ENCODE assay signal across 8 mouse cellular contexts in the genomic region with DNA sequence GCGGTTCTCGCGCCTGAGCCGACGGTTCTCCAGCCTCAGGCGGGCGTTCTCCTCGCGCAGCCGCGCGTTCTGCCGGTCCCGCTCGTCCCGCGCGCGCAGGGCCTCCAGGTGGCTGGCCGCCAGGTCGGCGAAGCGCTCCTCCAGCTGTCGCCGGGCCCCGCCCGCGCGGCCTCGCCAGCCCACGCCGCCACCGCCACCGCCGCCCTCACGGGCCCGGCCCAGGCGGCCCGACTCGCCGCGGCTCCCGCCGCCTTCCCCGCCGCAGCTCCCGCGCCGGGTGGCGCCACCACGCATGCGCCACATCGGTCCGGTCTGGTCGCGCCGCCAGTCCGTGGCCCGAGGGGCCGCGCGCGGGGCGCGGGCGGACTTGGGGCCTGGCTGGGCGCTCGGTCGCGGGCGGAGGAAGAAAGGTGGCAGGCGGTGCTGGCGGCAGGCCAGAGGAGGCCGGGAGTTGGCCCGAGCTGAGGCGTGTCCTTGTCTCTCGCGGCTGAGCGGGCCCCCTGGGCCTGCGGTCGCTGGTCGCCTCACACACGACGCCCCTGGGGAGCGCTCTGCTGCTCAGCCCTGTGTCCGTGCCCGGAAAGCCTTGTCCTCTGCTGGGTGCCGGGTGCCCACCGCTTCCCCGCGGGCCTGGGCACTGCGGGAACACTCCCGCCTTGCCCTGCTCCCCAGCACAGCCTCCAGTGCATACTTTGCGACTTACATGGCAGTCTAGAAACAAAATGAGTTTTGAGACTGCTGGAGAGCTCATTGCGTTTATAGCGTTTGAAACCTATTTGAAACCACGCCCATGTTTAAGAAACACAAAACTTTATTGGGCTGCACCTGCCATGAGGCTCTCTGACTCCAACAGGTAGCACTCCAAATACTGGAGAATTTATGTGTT. TPM values are rescaled to one million over a fixed set of nuclear protein-coding genes. Genes with fewer than 3 reads are reported as not detected.
DNase-seq lines count a peak whose midpoint lies in the region; ATAC-seq and TF ChIP-seq lines count a peak whose summit lies in the region.

Tusc1 (minus strand) TSS at position 394 of the 886 bp plus-strand sequence.

- no peak; the same call in 1 of the 2 replicates for TF ChIP-seq CTCF in gastrocnemius, adult 2 months (IDR thresholded peaks at IDR 0.05)
- TF ChIP-seq CTCF in hindbrain, postnatal 0 days (IDR thresholded peaks at IDR 0.05; ENCODE audit: low read depth): no peak; the same call in 1 of the 2 replicates
- no peak for TF ChIP-seq CTCF in left cerebral cortex, adult 2 months (IDR thresholded peaks at IDR 0.05)

- no peaks in the 10 kb centered on the region for H3K4me1 ChIP-seq in hindbrain, postnatal 0 days (ENCODE audit: insufficient read depth, low read length)

- WGBS in hindbrain, postnatal 0 days: under 1% methylated on average over 69 of the region's 97 CpGs
- WGBS in macrophage (ENCODE audit: missing documents): under 1% methylated on average over 47 of the region's 97 CpGs

- no peaks in the 10 kb centered on the region for H3K36me3 ChIP-seq in hindbrain, postnatal 0 days (ENCODE audit: insufficient read depth, low read length)
- no peaks in the 10 kb centered on the region for H3K36me3 ChIP-seq in macrophage (ENCODE audit: inconsistent target)

- peak within 1 kb of the TSS; percentile 93 for H3K4me2 ChIP-seq in hindbrain, postnatal 0 days (ENCODE audit: low read depth, low read length)

- intact Hi-C loops in gastrocnemius, adult 2 months (cut with DNase I): loop anchor here (10.0 kb wide), 1 partner anchor 1139 kb away; no protein-coding TSS in a partner anchor
- intact Hi-C loops in left cerebral cortex, adult 2 months (cut with DNase I): no loop called here

- H3K4me3 ChIP-seq in gastrocnemius, adult 2 months: peak within 1 kb of the TSS; percentile 83
- H3K4me3 ChIP-seq in hindbrain, postnatal 0 days (ENCODE audit: low read length): peak within 1 kb of the TSS; percentile 68
- H3K4me3 ChIP-seq in left cerebral cortex, adult 2 months: peak within 1 kb of the TSS; percentile 70
- H3K4me3 ChIP-seq in macrophage (ENCODE audit: inconsistent target): peak within 1 kb of the TSS; percentile 10; the same call in 1 of the 2 replicates

- ATAC-seq in activated CD4-positive, CD25-positive, alpha-beta regulatory T cell, adult 4 months: peak; percentile 51
- ATAC-seq in hindbrain, postnatal 0 days: peak; percentile 86

- H3K27me3 ChIP-seq in hindbrain, postnatal 0 days (ENCODE audit: insufficient read depth, low read length): no peaks in the 10 kb centered on the region

- H3K9me3 ChIP-seq in hindbrain, postnatal 0 days (ENCODE audit: low read length): no peaks in the 10 kb centered on the region

- no peaks in the 10 kb centered on the region for H3K79me2 ChIP-seq in macrophage (ENCODE audit: inconsistent target)

- peak within 1 kb of the TSS; percentile 97 for H3K27ac ChIP-seq in gastrocnemius, adult 2 months
- peak within 1 kb of the TSS; percentile 95 for H3K27ac ChIP-seq in hindbrain, postnatal 0 days
- H3K27ac ChIP-seq in left cerebral cortex, adult 2 months: peak within 1 kb of the TSS; percentile 90
- H3K27ac ChIP-seq in macrophage: peak within 1 kb of the TSS; percentile 27; the same call in 1 of the 2 replicates

- H3K9ac ChIP-seq in hindbrain, postnatal 0 days (replicated peaks; ENCODE audit: low read length): peak within 1 kb of the TSS; percentile 95

- peak; percentile 66 to 83 for DNase-seq in cerebellum, postnatal 4 days (ENCODE audit: low spot score in 2 of 2)
- peak; percentile 92 for DNase-seq in gastrocnemius, adult 2 months
- DNase-seq in hindbrain, postnatal 0 days (ENCODE audit: low spot score): peak; percentile 84
- DNase-seq in left cerebral cortex, adult 2 months (ENCODE audit: extremely low spot score in 1 of 2, low spot score in 2 of 2): peak; percentile 78 to 80
- DNase-seq in right cerebral cortex, postnatal 10 days (ENCODE audit: low spot score in 2 of 2): peak; percentile 78 to 83
- peak; percentile 80 for DNase-seq in urinary bladder, postnatal 25 days (ENCODE audit: low spot score)

RNA-seq across cellular contexts. Expression of gene Tusc1, which starts in this region (rescaled TPM):
- under 1 TPM in 1 of 2 experiments, not detected in 1; 0.24 TPM for polyA plus RNA-seq in activated CD4-positive, CD25-positive, alpha-beta regulatory T cell, adult 4 months (2017; shearing (Covaris generic))
- 1 to 10 TPM; 1.9 to 2.0 TPM for total RNA-seq in gastrocnemius, adult 2 months (2021)
- total RNA-seq in hindbrain, postnatal 0 days (2014; rRNA removed): 17.1 and 21.9 TPM in 2 replicates
- polyA plus RNA-seq in hindbrain, postnatal 0 days (2015; fragmentation: Nextera tagmentation; extraction: Ambion mirVana): 16.5 and 16.6 TPM in 2 replicates
- 10 to 100 TPM; 11.2 to 11.9 TPM for total RNA-seq in left cerebral cortex, adult 2 months (2021)
- total RNA-seq in macrophage (2018; cell fraction: chromatin; rRNA removed): 1 to 10 TPM in 19 of 26 experiments, under 1 TPM in 4, not detected in 3; 0.45 to 7.3 (median 2.2) TPM
- total RNA-seq in macrophage (2018; cell fraction: cytosol; rRNA removed): 10 to 100 TPM; 10.6 to 39.3 (median 19.9) TPM
- 10 to 100 TPM in 21 of 26 experiments, 1 to 10 TPM in 5; 5.2 to 28.1 (median 14.2) TPM for total RNA-seq in macrophage (2018; cell fraction: nucleus; rRNA removed)
- 10.3 to 20.2 TPM (median 16.9 TPM) in 3 replicates for polyA plus RNA-seq in macrophage (2018)

Comparison
In these comparisons a context has a peak if more than half of its experiments do, and no peak if none do; other contexts are left out.
1. Peak in every context shown above with its lines: DNase-seq, ATAC-seq, H3K4me3 ChIP-seq and H3K27ac ChIP-seq.
2. Peak in ATAC-seq in activated CD4-positive, CD25-positive, alpha-beta regulatory T cell, adult 4 months; RNA of the gene not detected or under 1 TPM.
3. H3K27ac ChIP-seq: peak in every context shown above with its lines; median percentile 97 in gastrocnemius, adult 2 months; 95 in hindbrain, postnatal 0 days; 90 in left cerebral cortex, adult 2 months; 27 in macrophage.
4. H3K4me3 ChIP-seq: peak in every context shown above with its lines; median percentile 83 in gastrocnemius, adult 2 months; 70 in left cerebral cortex, adult 2 months; 68 in hindbrain, postnatal 0 days; 10 in macrophage.